ENCODE assay signal across 7 mouse cellular contexts in the genomic region with DNA sequence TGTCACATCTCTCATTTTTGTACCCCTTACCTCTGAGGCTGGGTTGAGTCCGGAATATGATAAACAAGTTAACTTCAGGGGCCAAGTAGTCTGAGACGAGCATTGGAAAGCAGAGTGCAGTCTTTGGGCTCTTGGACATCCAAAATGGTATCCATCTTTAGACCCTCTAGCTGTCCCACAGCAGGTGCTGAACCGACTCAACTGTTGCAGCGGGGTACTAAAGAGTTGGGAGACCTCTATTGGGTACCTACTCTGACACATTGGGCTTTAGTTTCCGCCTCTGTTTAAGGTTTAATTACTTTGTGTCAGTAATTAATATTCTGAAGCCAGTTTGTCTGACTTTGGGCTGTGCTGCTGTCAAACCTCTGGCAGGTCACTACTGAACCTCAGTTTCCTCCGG. TPM values are rescaled to one million over a fixed set of nuclear protein-coding genes. Genes with fewer than 3 reads are reported as not detected.
A peak's percentile ranks its signal among the peaks of the same experiment; 100 is the strongest.
DNase-seq lines count a peak whose midpoint lies in the region; ATAC-seq and TF ChIP-seq lines count a peak whose summit lies in the region.

No protein-coding gene starts in this region.

- H3K4me3 ChIP-seq in lung, embryonic 14.5 days (ENCODE audit: low read depth, low read length), result peak overlapping the region; percentile 64
- peak overlapping the region; percentile 49; the same call in 1 of the 2 replicates for H3K4me3 ChIP-seq in forebrain, embryonic 14.5 days (ENCODE audit: low read depth, low read length)
- H3K4me3 ChIP-seq in limb, embryonic 13.5 days, result peak overlapping the region; percentile 67
- H3K4me3 ChIP-seq in stomach, embryonic 14.5 days (ENCODE audit: low read depth, low read length), result peak overlapping the region; percentile 68

- no peaks in the 10 kb centered on the region for H3K27me3 ChIP-seq in lung, embryonic 14.5 days (ENCODE audit: insufficient read depth, low read length)
- H3K27me3 ChIP-seq in forebrain, embryonic 14.5 days (replicated peaks; ENCODE audit: control insufficient read depth, insufficient read depth, low read length), result 0 out of 2 replicates have a peak, but pooled peaks cover 19% of the 10 kb centered on the region
- no peaks in the 10 kb centered on the region for H3K27me3 ChIP-seq in limb, embryonic 13.5 days
- H3K27me3 ChIP-seq in stomach, embryonic 14.5 days (ENCODE audit: control insufficient read depth, insufficient read depth, low read length), result no peaks in the 10 kb centered on the region

- 28% methylated on average over 6 of the region's 6 CpGs for WGBS in lung, embryonic 14.5 days
- WGBS in forebrain, embryonic 14.5 days, result 32% methylated on average over 6 of the region's 6 CpGs
- WGBS in limb, embryonic 13.5 days, result 19% methylated on average over 6 of the region's 6 CpGs
- WGBS in stomach, embryonic 14.5 days, result 22% methylated on average over 6 of the region's 6 CpGs

- H3K4me1 ChIP-seq in lung, embryonic 14.5 days (ENCODE audit: insufficient read depth), result peaks cover 46% of the 10 kb centered on the region
- H3K4me1 ChIP-seq in forebrain, embryonic 14.5 days (ENCODE audit: control insufficient read depth, insufficient read depth, low read length), result peaks cover 38% of the 10 kb centered on the region
- peaks cover 53% of the 10 kb centered on the region for H3K4me1 ChIP-seq in limb, embryonic 13.5 days
- peaks cover 49% of the 10 kb centered on the region for H3K4me1 ChIP-seq in stomach, embryonic 14.5 days (ENCODE audit: control insufficient read depth, insufficient read depth, low read length)

- intact Hi-C loops in left cerebral cortex, postnatal 36 days (cut with DNase I), result no loop called here

- no peak for DNase-seq in lung, embryonic 14.5 days
- DNase-seq in lung, postnatal 4 days, result no peak
- DNase-seq in forebrain, embryonic 14.5 days (ENCODE audit: low spot score), result no peak
- no peak for DNase-seq in left cerebral cortex, postnatal 36 days (ENCODE audit: low spot score in 2 of 2)
- no peak for DNase-seq in spleen, adult 12 weeks (ENCODE audit: low spot score)

- H3K9me3 ChIP-seq in lung, embryonic 14.5 days (ENCODE audit: low read depth, low read length), result no peaks in the 10 kb centered on the region
- H3K9me3 ChIP-seq in forebrain, embryonic 14.5 days (replicated peaks; ENCODE audit: control insufficient read depth, low read length), result no peaks in the 10 kb centered on the region
- H3K9me3 ChIP-seq in limb, embryonic 13.5 days, result no peaks in the 10 kb centered on the region
- no peaks in the 10 kb centered on the region for H3K9me3 ChIP-seq in stomach, embryonic 14.5 days (ENCODE audit: control insufficient read depth, low read depth, low read length)

- no peak for TF ChIP-seq CTCF in lung, embryonic 14.5 days (IDR thresholded peaks at IDR 0.05; ENCODE audit: low read depth)

- H3K27ac ChIP-seq in lung, embryonic 14.5 days (ENCODE audit: low read depth), result no peak overlapping the region
- no peak overlapping the region for H3K27ac ChIP-seq in forebrain, embryonic 14.5 days (ENCODE audit: low read depth, low read length)
- peak overlapping the region; percentile 97; the same call in 1 of the 2 replicates for H3K27ac ChIP-seq in limb, embryonic 13.5 days
- H3K27ac ChIP-seq in stomach, embryonic 14.5 days (ENCODE audit: low read length), result no peak overlapping the region

- H3K4me2 ChIP-seq in lung, embryonic 14.5 days, result peak overlapping the region; percentile 100
- H3K4me2 ChIP-seq in forebrain, embryonic 14.5 days (ENCODE audit: low read length), result peak overlapping the region; percentile 100; the same call in 1 of the 2 replicates
- peak overlapping the region; percentile 98 for H3K4me2 ChIP-seq in limb, embryonic 13.5 days (replicated peaks)
- H3K4me2 ChIP-seq in stomach, embryonic 14.5 days (replicated peaks; ENCODE audit: low read depth, low read length), result peak overlapping the region; percentile 100

- H3K36me3 ChIP-seq in lung, embryonic 14.5 days (ENCODE audit: insufficient read depth), result peaks cover 11% of the 10 kb centered on the region; the same call in 1 of the 2 replicates
- 0 out of 2 replicates have a peak, but pooled peaks cover 6% of the 10 kb centered on the region for H3K36me3 ChIP-seq in forebrain, embryonic 14.5 days (ENCODE audit: control insufficient read depth, insufficient read depth, low read length)
- peaks cover 6% of the 10 kb centered on the region; the same call in 1 of the 2 replicates for H3K36me3 ChIP-seq in limb, embryonic 13.5 days
- H3K36me3 ChIP-seq in stomach, embryonic 14.5 days (ENCODE audit: control insufficient read depth, insufficient read depth, low read length), result peaks cover 2% of the 10 kb centered on the region

- H3K9ac ChIP-seq in lung, embryonic 14.5 days, result peak overlapping the region; percentile 76; the same call in 1 of the 2 replicates
- no peak overlapping the region for H3K9ac ChIP-seq in forebrain, embryonic 14.5 days (ENCODE audit: low read length)
- peak overlapping the region; percentile 83; the same call in 1 of the 2 replicates for H3K9ac ChIP-seq in limb, embryonic 13.5 days
- H3K9ac ChIP-seq in stomach, embryonic 14.5 days (replicated peaks; ENCODE audit: low read depth, low read length), result no peak overlapping the region

- ATAC-seq in lung, embryonic 14.5 days (ENCODE audit: insufficient read depth), result no peak
- ATAC-seq in forebrain, embryonic 14.5 days, result no peak
- no peak for ATAC-seq in limb, embryonic 13.5 days (ENCODE audit: low FRiP score, low read depth)
- ATAC-seq in stomach, embryonic 14.5 days (ENCODE audit: insufficient number of reproducible peaks, insufficient read depth, low FRiP score, low read depth), result no peak

RNA-seq across cellular contexts. Expression of gene Ahdc1, which starts 26.7 kb away (rescaled TPM):
- 10.2 and 10.5 TPM in 2 replicates for polyA plus RNA-seq in lung, embryonic 14.5 days (2014; fragmentation: Nextera tagmentation; extraction: Ambion mirVana)
- 8.6 and 12.2 TPM in 2 replicates for polyA plus RNA-seq in forebrain, embryonic 14.5 days (2014; fragmentation: Nextera tagmentation; extraction: Ambion mirVana)
- 11.3 and 11.5 TPM in 2 replicates for polyA plus RNA-seq in limb, embryonic 13.5 days (2015; fragmentation: Nextera tagmentation; extraction: Ambion mirVana)
- polyA plus RNA-seq in stomach, embryonic 14.5 days (2014; fragmentation: Nextera tagmentation; extraction: Ambion mirVana), result 10.3 and 10.7 TPM in 2 replicates
- 100 to 1,000 TPM in 1 of 2 experiments, 10 to 100 TPM in 1; 91.3 to 110 TPM for total RNA-seq in left cerebral cortex, postnatal 36 days (2021)

Comparison
In these comparisons a context has a peak if more than half of its experiments do, and no peak if none do; other contexts are left out.
1. H3K9ac ChIP-seq: peak in lung, embryonic 14.5 days (single experiment) and limb, embryonic 13.5 days (single experiment); none in forebrain, embryonic 14.5 days (single experiment) and stomach, embryonic 14.5 days (single experiment).
2. Peak in every context shown above with its lines, with median percentiles within 50 percentile points of each other: H3K4me2 ChIP-seq and H3K4me3 ChIP-seq.